Mouse (Mus musculus): ENCODE measurements around the gene Tnni1. TPM values are rescaled to one million over a fixed set of nuclear protein-coding genes. Genes with fewer than 3 reads are reported as not detected.

The Tnni1 gene
- total RNA-seq, 4 experiments from 2014 or later = 0.44 to 2.4 (median 1.1) TPM

DNA sequence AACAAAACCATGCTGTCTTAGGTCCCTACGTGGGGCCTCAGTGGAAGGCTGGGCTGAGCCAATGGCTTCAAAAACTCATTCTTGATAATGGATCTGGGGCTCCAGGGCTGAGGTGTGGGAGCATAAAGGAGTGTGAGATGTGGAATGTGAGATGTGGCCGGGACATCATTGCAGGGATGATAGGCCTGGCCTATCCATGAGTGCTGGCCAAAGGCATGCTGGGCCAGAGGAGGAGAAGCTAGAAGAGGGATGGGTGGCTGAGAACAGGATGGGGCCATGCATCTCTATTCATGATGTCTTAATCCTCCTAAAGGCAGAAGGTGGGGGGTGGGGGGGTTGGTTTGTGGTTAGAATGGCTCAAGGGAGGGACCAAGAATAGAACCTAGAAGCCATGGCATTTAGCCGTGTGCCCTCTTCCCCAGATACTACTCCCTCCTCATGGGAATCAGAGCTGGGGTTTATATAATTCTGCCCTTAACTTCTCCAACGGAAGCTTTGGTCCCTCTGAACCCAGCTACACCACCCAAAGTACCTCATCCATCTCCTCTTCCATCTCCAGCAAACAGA lies 11.8 kb upstream of the Tnni1 start:
- no peak for DNase-seq (ENCODE audit: low spot score)

DNA sequence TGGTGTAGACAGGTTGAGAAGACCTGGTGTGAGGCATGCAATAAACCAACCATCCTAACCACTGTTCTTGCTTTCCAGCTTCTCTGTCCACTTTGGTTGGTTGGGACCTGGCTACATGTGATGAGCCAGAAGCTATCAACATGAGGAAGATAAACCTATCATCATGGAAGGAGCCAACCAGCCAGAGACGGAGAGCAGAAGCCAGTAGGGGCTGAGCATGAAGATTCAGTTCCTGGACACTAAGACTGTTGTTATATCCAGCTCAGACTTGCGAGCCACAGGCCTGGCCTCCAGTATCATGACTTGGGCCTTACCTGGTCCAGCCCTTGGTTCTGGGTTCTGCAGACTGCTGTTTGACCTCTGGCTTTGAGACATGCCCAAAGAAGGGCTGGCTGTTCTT lies 10.8 kb upstream of the Tnni1 start:
- DNase-seq (ENCODE audit: low spot score) = no peak

DNA sequence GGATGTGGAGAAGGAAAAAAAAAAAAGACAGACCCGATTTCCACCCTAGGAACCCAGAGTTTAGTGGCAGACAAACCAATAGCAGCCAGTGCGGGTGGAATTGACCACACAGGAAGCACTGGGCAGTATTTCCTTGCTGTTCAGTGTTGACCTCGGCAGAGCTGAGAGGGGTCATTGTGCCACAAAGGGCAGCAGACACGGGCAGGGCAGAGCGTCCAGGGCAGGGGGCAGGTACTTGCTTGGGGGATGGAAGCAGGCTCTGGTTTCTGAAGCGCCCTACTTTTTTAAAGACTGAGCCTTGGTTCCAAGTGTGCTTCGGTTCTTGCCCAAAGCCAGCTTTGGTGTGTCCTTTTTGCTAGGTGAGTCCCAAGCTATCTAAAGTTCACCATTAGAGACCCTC lies 9.0 kb upstream of the Tnni1 start:
- no peak for DNase-seq (ENCODE audit: low spot score)

DNA sequence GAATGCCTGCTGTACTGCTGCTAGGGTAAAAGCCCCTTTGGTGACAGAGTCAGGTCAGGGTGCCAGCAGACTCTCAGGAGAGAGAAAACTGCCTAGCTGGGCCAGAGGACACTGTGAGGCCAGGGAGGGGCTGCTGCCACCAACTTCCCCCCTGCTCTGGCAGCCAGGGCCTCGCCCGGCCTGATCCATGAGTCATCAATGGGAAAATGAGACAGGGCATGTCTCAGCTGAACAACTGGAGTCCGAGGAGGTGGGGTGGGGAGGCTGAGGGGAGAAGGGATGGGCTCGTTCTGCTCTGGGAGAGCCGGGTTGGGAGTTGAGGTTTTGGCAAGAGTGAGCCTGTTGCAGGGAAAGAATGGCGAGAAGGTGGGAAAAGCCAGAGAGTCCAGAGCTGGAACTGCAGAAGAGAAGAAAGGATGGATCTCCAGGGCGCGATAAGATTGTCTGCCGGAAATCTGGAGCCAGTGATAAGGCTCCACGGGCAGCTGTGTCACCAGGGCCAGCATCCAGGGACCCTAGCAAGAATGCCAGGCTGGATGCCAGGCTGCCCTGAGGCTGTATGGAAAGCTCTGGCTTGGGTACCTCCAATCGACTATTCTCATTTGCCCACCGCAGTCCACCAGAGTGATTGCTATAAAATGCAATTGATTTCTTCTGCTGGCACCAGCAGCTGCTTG lies 8.2 kb upstream of the Tnni1 start:
- peak; percentile 45 for DNase-seq (ENCODE audit: low spot score)

DNA sequence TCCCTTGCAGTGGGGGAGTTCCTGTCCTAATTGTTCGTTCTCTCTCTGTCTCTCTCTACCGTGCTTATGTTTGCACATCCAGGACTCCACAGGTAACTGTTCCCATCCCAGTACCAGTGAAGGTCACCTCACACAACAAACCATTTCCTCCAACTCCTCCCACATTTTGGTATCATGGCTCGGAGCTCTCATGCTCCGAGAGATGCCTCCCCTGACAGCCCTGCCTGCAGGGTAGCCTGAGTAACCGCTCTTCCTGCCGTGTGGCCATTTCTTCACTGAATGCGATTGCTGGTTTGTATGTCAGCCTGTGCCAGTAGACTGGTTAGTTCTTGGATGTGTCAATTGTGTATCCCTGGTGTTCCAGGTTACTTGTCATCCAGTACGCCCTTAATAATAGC lies 7.7 kb upstream of the Tnni1 start:
- no peak for DNase-seq (ENCODE audit: low spot score)

DNA sequence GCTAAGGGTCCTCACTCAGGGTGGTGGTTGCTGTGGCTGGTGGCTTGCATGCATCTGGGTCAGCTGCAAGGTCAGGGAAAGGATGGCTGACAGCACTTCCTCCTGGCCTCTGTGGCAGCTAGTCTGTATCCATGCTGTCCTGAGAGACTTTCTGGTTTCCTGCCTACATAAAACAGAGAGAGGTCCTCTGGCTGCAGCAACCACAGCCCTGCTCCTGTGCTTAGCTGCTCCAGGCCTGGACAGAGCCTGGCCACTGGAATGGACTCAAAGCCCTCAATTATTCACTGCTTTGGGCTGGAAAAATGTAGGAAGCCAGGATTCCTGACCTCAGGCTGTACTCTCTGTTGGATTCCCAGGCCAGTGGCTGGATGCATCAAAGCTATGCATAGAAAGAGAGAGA lies 2.6 kb upstream of the Tnni1 start:
- DNase-seq (ENCODE audit: low spot score) = no peak

DNA sequence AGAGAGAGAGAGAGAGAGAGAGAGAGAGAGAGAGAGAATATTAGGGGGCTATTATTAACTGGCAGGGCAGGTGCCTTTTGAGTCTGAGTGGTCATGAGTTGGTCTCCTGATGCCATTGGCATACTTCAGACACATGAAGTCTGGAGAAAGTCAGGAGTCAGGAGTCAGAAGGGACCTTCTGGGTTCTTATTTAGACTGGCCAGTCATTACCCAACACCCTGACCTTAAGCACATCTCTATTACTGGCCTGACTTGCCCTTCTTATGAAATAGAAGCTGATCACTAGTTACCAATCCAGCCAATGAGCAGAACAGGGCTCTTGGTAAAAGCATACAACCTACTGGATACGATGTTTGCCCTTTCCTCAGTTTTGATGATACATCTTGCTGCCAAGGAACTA lies 2.2 kb upstream of the Tnni1 start:
- no peak for DNase-seq (ENCODE audit: low spot score)

DNA sequence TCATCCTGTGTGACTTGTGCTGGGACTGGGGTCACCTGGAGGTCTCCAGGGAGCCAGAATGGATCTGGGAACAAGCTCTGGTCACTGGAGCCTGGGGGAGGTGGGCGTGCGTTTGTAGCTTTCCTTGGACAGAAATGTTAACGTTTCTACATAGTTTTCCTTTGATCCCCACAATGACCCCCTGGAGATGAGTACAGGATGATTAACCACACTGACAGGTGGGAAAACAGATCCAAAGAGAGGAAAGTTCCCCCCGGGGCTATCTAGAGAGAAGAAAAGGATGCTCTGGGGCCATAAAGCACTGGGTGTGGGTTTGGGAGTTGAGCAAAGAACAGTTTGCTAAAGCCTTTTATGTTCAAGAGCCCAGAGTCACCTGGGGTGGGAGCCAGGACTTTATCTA lies 1.4 kb downstream of the Tnni1 start:
- no peak for DNase-seq (ENCODE audit: low spot score)

DNA sequence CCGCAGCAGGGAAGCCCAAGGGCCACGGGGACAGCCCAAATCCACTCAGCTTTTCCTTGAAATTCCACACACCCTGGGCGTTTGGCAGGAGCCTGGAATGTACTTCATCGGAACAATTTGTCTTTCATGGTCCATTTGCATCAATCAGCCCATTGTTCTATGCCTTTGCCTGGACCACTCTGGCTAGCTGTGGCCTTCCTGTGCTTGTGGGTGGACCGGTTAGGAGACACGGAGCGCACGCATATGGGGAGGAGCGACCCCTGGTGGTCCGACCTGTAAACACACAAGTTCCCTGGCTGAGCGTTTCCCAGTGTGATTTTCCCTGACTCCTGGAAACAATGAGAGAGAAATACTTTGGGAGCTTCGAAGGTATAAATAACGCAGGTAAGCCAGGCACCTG lies 2.0 kb downstream of the Tnni1 start:
- peak; percentile 80 for DNase-seq (ENCODE audit: low spot score)

DNA sequence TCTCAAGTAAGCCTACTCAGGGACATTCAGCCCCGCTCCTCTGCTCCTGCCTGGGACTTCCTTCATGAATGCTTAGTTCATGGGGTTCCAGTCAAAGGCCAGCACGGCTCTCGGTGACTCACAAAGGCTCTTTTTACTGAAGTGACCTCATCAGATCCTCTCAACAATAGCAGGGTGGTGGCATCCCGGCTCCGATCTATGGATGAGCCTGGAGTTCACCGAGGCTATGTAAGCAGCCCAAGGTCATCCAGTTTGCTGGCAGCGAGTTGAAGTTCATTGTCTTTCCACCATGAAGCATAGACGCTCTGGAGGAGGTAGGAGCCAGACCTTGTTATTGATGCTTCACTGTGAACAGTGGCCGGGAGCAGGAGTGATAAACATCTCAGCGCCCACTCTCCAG lies 3.6 kb downstream of the Tnni1 start:
- DNase-seq (ENCODE audit: low spot score) = no peak

DNA sequence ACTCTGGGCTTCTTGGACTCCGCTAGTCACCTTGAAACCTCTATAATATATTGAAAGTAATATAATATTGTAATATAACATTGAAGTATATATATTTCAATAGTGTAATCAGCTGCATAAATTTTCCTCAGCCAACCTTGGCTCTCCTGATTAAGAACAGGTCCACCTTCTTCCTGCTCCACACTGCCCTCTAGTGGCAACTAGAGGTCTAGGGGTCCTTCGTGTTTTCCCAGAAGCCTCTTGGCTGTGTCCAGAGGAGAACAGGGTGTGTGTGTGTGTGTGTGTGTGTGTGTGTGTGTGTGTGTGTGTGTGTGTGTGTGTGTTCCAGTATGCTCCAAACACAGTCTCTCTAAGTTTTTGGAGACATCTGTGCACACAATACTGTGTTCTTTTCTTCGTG lies 8.6 kb downstream of the Tnni1 start:
- peak; percentile 80 for DNase-seq (ENCODE audit: low spot score)

DNA sequence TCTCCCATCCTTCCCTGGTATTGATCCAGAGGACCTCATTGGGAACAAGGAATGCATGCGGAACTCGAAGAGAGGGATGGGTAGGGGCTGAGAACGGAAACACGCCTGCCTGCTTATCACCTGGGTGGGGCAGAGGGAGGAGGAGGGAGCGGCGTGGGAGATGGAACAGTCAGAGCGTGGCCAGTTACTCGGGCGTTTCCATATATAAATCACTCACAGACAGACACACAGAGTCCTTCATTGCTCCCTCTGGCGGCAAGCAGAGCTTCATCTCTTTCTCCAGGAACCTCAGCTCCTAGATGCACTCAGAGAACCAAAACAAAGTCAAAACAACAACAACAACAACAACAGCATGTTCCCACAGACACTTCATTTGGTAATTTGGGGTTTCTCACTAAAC lies 9.5 kb downstream of the Tnni1 start:
- no peak for DNase-seq (ENCODE audit: low spot score)

DNA sequence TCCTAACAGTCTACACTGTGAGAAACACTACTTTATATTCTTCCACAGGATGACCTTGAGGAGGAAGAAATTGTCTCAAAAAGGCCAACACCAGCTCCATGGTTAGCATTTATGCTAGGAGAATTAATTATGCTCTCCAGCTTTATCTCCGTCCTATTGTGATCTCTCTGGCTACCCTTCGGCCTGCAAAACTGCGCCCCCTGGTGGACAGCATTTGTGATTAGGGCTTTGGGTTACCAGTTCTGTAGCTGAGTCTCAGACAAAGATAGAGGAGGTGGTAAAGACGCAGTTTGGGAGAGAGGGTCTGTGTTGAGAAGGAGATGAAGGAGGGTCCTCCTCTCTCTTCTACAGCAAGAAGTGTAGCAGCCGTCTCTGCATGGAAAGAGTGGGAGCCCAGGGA lies 10.6 kb downstream of the Tnni1 start:
- DNase-seq (ENCODE audit: low spot score) = peak; percentile 53

DNA sequence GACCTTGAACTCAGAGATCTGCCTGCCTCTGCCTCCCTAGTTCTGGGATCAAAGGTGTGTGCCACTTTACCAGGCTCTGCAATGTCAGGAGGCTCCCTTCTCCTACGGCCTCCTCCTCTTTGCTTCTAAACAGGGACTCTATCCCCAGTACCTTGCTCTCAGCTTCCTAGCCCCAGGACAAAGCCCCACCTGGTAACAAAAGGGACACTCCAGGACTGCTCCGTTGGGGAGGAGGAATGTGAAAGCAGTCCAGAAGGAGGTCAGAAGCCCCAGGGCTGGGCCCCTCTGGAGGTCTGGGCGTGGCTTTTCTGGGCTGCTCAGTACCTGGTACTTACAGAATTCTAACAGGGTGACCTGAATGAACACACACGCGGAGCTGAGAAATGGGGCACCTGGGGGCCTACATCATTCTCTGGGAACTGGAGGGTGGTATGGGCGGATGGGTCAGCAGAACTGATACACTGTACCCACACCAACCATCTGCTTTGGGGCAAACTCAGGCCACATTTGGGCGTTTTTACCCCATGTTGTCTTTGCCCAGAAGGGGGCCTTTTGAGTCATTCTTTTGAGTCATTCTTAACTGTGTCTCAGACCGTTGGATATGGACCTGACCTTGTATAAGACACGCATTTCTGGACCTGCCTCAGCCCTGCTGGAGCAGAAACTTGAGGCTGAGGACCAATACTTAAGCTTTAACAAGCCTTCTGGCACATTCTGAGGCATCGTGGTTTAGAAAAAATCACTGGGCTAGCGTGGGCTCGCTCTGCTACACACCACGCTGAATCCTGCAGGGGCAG lies 13.1 kb downstream of the Tnni1 start:
- no peak for DNase-seq (ENCODE audit: low spot score)

DNA sequence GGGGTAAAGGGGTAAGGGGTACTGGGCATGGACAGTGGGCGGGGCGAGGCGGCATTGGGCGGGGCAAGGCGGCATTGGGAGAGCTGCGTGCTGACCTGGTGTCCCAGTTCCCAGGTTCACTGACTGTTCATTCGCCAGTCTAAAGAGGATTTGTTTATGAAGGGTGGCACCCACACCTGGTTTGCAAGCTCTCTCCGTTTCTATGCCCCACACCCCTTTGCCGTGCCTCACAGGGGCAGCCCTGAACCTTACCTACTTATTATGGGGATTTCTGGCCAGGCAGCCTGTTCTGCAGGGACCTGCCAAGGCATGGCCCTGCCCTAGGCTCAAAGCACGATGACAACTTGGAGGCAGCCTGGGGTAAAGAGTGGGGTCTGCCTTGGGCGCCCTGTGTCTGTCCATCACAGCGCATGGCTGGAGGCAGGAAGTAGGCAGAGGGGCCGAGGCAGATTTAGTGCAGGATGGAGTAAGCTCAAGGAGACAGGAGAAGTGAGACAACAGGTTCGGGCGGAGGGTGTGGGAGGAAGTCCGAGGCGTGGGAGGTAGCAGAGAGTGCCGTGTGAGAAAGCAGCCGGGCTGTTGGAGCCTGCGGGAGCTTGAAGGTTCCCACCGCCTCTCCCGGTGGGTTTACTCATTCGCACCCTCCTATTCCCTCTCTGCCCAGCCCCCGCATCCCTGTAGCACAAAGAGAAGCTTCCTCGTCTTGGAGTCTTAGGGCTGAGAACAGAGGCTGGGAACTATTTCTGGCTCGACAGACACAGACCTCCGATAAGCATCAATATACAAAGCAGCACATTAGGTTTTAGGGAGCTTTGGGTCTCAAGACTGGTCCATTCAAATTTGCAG lies 14.4 kb downstream of the Tnni1 start:
- DNase-seq (ENCODE audit: low spot score) = no peak

DNA sequence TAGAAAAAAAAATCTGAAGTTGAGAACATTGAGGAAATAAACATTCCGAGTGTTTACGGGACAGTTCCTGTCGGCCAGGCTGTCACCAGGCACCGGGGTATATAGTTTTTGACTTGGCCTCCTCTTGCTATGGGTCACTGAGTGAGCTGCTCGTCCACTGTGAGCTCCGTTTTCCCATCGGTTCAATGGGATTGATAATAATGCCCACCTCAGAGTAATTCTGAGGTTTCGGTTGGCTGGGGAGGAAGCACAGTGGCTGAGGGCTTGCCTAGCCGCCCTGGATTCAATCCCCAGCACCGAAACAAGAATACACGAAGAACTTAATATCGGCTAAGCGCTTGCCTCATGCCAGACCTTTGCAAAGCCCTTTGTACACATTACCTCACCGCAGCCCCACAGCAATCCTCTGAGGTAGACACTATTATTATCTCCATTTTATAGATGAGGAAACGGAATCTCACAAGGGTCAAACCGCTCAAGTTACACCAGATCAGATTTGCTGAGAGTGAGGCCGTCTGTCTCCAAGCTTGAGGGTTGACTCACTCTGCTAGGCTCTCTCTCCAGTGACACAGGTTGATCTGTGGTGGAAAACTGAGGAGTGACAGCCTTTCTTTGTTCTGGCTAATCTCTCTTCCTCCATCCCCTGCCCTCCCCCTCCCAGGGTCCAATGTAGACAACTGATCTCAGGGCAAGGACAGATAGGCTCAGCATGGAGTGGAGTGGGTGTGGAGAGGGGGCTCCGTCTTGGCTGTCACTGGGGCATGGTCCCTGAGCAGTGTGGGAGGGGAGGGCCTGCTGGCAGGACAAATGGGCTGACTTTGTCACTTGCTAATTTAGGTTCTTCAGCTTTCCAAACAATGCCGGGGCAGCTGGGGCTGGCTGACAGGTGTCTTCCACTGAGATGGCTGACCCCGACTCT lies 15.2 kb downstream of the Tnni1 start:
- DNase-seq (ENCODE audit: low spot score) = no peak

DNA sequence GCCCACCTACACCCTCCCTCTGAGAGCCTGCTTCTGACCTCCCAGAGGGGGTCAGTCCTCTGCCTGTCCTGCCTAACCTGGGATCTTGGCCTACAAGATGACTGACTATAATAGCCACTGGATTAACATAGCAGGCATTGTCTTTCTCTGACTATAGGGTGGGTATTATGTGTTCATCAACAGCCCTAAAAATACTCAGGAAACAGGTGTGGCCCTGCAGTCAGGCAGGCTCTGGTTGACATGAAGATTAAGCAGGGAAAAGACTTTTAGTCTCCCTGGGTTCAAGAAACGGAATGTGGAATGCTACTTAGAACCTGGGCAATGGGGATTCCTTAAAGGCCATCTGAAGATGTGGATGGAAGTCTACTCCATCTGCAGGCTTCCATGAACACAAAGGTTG lies 19.3 kb downstream of the Tnni1 start:
- DNase-seq (ENCODE audit: low spot score) = no peak

DNA sequence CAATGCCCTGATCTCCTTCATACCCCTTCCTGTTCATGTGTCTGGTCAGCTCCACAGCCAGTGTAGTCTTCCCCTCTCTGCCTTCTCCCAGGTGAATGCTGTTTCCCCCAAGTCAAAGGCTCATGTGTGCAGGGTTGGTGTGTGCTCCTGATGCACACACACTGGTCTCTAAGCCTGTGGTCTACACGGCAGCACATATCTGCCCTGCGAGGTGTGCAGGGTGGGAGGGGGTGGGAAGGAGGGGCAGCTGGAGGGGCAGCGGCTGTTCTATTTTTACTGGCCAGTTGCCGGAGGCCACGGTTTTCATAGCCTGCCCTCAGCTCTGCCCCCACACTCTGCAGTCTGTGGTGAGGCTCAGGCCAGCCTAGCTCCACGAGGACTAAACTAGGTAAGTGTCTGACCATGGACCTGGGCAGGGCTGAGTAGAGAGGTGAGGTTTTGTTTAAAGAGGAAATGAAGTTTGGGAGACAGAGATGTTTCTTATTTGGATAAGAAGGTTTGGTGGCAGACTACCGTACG lies 19.9 kb downstream of the Tnni1 start:
- DNase-seq (ENCODE audit: low spot score) = no peak

DNA sequence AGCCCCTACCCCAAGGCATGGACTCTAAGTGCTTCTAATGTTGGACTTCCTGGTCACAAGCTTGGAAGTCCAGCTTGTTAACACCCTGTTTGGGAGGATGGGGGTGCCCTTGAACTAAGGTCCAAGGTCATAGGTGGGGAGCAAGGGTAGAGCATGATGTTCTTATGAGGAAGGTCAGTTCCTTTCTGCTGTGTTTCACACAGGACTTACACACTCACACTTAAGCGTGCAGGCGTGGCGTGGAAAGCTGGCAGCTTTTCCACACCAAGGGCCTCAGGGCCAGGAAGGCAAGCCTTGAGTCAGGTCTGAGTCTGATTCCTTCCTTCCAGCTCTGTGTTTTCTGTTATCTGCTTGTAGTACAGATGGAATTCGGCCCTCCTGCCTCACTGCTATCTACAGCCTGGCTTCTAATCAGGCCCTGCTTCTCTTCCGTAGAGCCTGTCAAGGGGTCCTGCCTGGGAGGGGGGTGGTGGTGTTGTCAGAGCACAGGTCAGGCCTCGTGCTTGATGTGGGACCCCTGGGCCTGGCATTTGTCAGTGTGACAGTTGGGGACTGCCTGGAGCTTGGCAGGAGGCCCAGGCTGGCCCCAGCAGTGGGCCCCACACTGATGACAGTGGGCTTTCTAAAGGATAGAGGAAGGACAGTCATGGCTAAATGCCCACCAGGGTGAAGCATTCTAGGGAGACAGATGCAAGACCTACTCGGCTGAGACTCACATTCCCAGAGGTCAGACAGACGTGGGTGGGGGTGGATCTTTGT lies 21.1 kb downstream of the Tnni1 start:
- DNase-seq (ENCODE audit: low spot score) = no peak

DNA sequence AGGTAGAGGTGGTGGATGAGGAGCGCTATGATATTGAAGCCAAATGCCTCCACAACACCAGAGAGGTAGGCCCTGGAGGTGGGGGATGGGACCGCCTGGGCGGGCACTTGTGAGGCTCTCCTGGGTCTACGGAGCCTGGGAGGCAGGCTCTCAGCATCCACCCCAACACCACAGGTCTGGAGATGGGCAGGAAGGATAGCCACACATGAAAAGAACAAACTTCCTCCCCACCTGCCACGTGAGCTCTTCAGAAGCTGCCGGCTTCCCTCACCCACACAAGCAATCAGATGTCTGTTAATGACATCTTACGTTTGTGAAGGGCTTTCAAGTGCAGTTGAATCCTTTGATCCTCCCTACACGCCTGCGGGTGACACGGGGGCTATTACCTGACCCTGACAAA lies 28.3 kb downstream of the Tnni1 start:
- DNase-seq (ENCODE audit: low spot score) = no peak
